Mouse (Mus musculus) granulocyte monocyte progenitor cell, adult 5-6 weeks (primary cell): ENCODE results near the gene Ttll11. TPM values are rescaled to one million over a fixed set of nuclear protein-coding genes. Genes with fewer than 3 reads are reported as not detected.

ENCODE experiments used
- ATAC-seq: replicated peaks from 2 replicates; pipeline ENCODE4 v1.8.0; 2016; ENCODE audit warnings: mild to moderate bottlenecking, moderate TSS enrichment, inconsistent platforms; ENCODE audit not compliant: poor library complexity, severe bottlenecking
- total RNA-seq, 2 experiments: library from RNA; stranded (forward) in 1 of 2; stranded (reverse) in 1 of 2; fragments of 200-712, 200-1000 nt in 1 of 2; fragments of >200 nt in 1 of 2; fragmentation: Nextera tagmentation in 1 of 2; gene quantifications; 2 replicates each; pipeline ENCODE4 v1.2.3; 2014 to 2017

Gene Ttll11
- total RNA-seq, 2 experiments from 2014 or later = not detected

DNA sequence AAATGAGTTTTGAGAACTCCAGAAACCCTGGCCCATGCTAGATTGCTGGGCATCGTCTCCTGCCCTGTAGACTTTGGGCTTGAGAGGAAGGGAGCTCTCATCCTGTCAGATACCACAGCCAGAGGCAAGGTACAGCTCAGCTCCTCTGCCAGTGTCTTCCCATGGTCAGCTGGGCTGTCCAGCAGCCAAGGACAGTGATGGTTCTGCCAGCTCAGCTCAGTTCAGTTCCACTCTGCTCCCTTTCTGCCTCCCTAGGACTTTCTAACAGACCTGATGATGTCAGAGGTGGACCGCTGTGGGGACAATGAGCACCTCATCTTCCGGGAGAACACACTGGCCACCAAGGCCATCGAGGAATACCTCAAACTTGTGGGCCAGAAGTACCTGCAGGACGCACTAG lies 267.1 kb downstream of the Ttll11 start:
- no peak for ATAC-seq

- ATAC-seq = no peak
Measured at GRCm38 (mm10) chr2:35703241-35703640, 276.5 kb downstream of the Ttll11 start.

DNA sequence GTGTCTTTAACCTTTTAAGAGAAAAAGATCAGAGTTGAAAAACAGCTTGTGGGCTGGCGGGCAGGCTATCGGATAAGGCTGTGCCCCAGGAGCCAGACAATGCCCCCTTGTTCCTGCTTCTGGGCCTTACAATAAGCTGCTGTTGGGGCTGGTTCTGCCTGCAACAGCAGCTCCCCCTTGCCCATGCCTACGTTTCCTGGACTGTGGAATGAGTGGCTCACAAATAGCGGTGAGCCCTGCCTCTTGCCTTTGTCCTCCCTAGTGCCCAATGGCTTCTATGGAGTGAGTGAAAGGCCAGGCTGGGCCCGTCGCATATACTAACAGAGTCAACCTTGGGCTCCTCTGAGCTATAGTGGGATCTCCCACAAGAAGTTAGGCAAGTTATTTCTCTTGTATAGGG lies 277.1 kb downstream of the Ttll11 start:
- no peak for ATAC-seq

DNA sequence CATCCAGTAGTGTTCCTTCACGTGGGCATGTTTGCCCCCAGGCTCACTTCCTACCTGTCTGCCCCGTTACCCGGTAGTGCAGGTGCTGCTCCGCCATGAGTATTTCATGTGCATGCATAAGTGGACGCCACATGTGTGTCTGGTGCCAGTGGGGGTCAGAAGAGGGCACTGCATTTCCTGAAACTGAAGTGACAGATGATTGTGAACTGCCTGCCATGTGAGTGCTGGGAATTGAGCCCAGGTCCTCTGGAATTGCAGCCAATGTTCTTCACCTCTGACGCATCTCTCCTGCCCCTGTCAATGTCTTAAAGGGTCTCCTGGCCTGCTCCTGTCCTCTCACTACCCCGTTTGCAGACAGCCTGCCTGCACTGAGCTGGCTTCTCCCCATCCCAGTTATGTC lies 277.7 kb downstream of the Ttll11 start:
- no peak for ATAC-seq

Other genes with a start within 250 kb of the Ttll11 start
- 105 and 132 TPM in 2 replicates for gene Ndufa8, start 69.5 kb upstream of the Ttll11 start, total RNA-seq (2014; fragmentation: Nextera tagmentation)
- gene Ndufa8, start 69.5 kb upstream of the Ttll11 start, total RNA-seq (2017) = 38.0 and 58.6 TPM in 2 replicates
- not detected in 2 replicates for gene Morn5, start 69.5 kb upstream of the Ttll11 start, total RNA-seq (2014; fragmentation: Nextera tagmentation)
- 1.5 TPM in 1 of 2 replicates, not detected in the other for gene Morn5, start 69.5 kb upstream of the Ttll11 start, total RNA-seq (2017)
- not detected in 2 replicates for gene Lhx6, start 125.5 kb upstream of the Ttll11 start, total RNA-seq (2014; fragmentation: Nextera tagmentation)
- not detected in 2 replicates for gene Lhx6, start 125.5 kb upstream of the Ttll11 start, total RNA-seq (2017)
- gene Mrrf, start 156.5 kb upstream of the Ttll11 start, total RNA-seq (2014; fragmentation: Nextera tagmentation) = 16.9 and 21.4 TPM in 2 replicates
- 20.4 and 21.7 TPM in 2 replicates for gene Mrrf, start 156.5 kb upstream of the Ttll11 start, total RNA-seq (2017)
- 19.4 and 23.1 TPM in 2 replicates for gene Rbm18, start 156.9 kb upstream of the Ttll11 start, total RNA-seq (2014; fragmentation: Nextera tagmentation)
- gene Rbm18, start 156.9 kb upstream of the Ttll11 start, total RNA-seq (2017) = 18.6 and 20.1 TPM in 2 replicates